Mouse (Mus musculus) erythroblast, embryonic 14.5 days (primary cell): ENCODE data around the gene Hmg20b.

ENCODE experiments used
- GATA1 ChIP-seq: IDR thresholded peaks from 2 replicates; pipeline ENCODE4 v1.6.1; 2012; ENCODE audit warnings: low read length, inconsistent platforms, mixed read lengths
- TAL1 ChIP-seq: IDR thresholded peaks from 3 replicates; pipeline ENCODE4 v1.6.1; 2012; ENCODE audit warnings: low read length, inconsistent platforms, mixed read lengths

DNA sequence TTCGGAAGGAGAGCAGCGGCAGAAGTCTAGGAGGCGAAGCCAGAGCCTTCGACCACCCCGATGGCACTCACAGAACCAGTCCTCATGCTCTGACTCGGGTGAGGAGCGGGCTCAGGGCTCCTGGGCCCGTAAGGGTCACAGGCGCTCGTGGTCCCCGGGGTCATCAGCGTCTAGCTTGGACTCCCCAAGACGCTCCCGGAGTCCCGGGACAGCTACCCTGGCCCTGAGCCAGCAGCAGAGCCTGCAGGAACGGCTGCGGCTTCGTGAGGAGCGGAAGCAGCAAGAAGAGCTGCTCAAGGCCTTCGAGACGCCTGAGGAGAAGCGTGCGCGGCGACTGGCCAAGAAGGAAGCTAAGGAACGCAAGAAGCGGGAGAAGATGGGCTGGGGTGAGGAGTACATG lies 27.8 kb downstream of the Hmg20b start:
- TF ChIP-seq TAL1 = no peak
- TF ChIP-seq GATA1 = no peak
